Mouse (Mus musculus): ENCODE data around the gene Sycp2l. TPM values are rescaled to one million over a fixed set of nuclear protein-coding genes. Genes with fewer than 3 reads are reported as not detected.
A peak's percentile ranks its signal among the peaks of the same experiment; 100 is the strongest.

Sycp2l gene
- polyA plus RNA-seq, 1 experiment, result not detected

GRCm38 (mm10) chr13:41219056-41219455 lies 104.9 kb downstream of the Sycp2l start:
- H3K36me3 ChIP-seq (replicated peaks; ENCODE audit: low read length), result no peaks in the 10 kb centered on the region
- H3K27me3 ChIP-seq (replicated peaks), result peaks cover 44% of the 10 kb centered on the region
- no peak overlapping the region for H3K4me3 ChIP-seq (replicated peaks)
- peaks cover 32% of the 10 kb centered on the region for H3K9me3 ChIP-seq
- peaks cover 10% of the 10 kb centered on the region for H3K4me1 ChIP-seq
- TF ChIP-seq FLI1 (IDR thresholded peaks at IDR 0.05; ENCODE audit: low read length) (no peak), GATA1 (IDR thresholded peaks at IDR 0.05; ENCODE audit: borderline replicate concordance, low read length) (no peak)

GRCm38 (mm10) chr13:41219687-41220303 lies 105.7 kb downstream of the Sycp2l start:
- Histone ChIP-seq H3K4me3 (replicated peaks) (peak overlapping the region; percentile 90), H3K36me3 (replicated peaks; ENCODE audit: low read length) (no peaks in the 10 kb centered on the region), H3K27me3 (replicated peaks) (peaks cover 45% of the 10 kb centered on the region), H3K4me1 (peaks cover 10% of the 10 kb centered on the region), H3K9me3 (peaks cover 37% of the 10 kb centered on the region)
- TF ChIP-seq GATA1 (IDR thresholded peaks at IDR 0.05; ENCODE audit: borderline replicate concordance, low read length), result no peak
- no peak for TF ChIP-seq FLI1 (IDR thresholded peaks at IDR 0.05; ENCODE audit: low read length)

DNA sequence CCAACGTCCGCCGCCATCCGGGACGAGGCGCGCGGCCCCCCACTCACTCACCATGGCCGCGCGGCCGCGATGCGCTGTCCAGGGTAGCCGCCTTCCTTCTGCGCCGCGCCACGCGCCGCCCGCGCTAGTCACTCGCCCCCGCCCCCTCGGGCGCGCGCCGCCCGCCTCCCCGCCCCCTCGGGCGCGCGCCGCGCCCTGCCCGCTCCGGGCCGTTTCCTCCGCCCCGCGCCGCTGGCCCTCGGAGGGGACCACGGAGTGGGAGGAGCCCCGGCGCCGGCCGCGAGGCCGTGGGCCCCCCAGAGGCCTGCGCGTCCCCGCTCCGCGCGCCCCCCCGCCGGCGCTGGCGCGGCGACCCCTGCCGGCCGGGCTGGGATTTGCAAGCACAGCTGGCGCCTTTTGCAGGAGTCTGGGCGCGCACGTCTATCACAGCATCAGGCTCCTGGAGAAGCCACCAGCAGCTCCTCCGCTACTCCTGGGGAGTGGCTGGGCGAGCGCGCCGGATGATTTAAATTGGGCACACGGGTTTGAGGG lies 106.3 kb downstream of the Sycp2l start, which contains the start of gene Elovl2:
Gene Elovl2 (minus strand): TSS at position 102 of the 531 bp plus-strand sequence.
- TF ChIP-seq FLI1 (IDR thresholded peaks at IDR 0.05; ENCODE audit: low read length) (no peak), GATA1 (IDR thresholded peaks at IDR 0.05; ENCODE audit: borderline replicate concordance, low read length) (no peak)
- Histone ChIP-seq H3K4me3 (replicated peaks) (peak within 1 kb of the TSS; percentile 90), H3K36me3 (replicated peaks; ENCODE audit: low read length) (no peaks in the 10 kb centered on the region)

More for the DNA sequence above, 106.3 kb downstream of the Sycp2l start, which contains the start of gene Elovl2:
- Histone ChIP-seq H3K4me1 (peaks cover 10% of the 10 kb centered on the region), H3K27me3 (replicated peaks) (peaks cover 43% of the 10 kb centered on the region), H3K9me3 (peaks cover 37% of the 10 kb centered on the region)

Other genes starting within 250 kb of the Sycp2l start
- 12.4 and 51.1 TPM in 2 replicates for gene Pak1ip1, start 113.3 kb upstream of the Sycp2l start, polyA plus RNA-seq (2012; ENCODE audit: insufficient read depth, low replicate concordance)
- 53.2 and 191 TPM in 2 replicates for gene Tmem14c, start 98.0 kb upstream of the Sycp2l start, polyA plus RNA-seq (2012; ENCODE audit: insufficient read depth, low replicate concordance)
- not detected in 2 replicates for gene Mak, start 34.6 kb upstream of the Sycp2l start, polyA plus RNA-seq (2012; ENCODE audit: insufficient read depth, low replicate concordance)
- not detected in 2 replicates for gene Gcm2, start 3.3 kb upstream of the Sycp2l start, polyA plus RNA-seq (2012; ENCODE audit: insufficient read depth, low replicate concordance)
- not detected in 2 replicates for gene Elovl2, start 106.1 kb downstream of the Sycp2l start, polyA plus RNA-seq (2012; ENCODE audit: insufficient read depth, low replicate concordance)
- 0.67 and 4.8 TPM in 2 replicates for gene Smim13, start 135.5 kb downstream of the Sycp2l start, polyA plus RNA-seq (2012; ENCODE audit: insufficient read depth, low replicate concordance)
- not detected in 2 replicates for gene Gm17364, start 159.7 kb downstream of the Sycp2l start, polyA plus RNA-seq (2012; ENCODE audit: insufficient read depth, low replicate concordance)